Mouse (Mus musculus) lung, adult 18-20 months (tissue): Measurements from ENCODE around the gene Armc3.

Experiments used
- DNase-seq, 2 experiments: peaks; one replicate each; pipeline ENCODE4 v3.0.0; 2022; ENCODE audit warnings: mixed read lengths in 2 of 2

Gene Armc3

GRCm38 (mm10) chr2:19198452-19199365 lies at the start of gene Armc3:
Gene Armc3 (plus strand): TSS chr2:19199302.
- peak; percentile 15 to 34 for DNase-seq

- no peak for DNase-seq
Observed at GRCm38 (mm10) chr2:19152687-19153086, 46.4 kb upstream of the Armc3 start.

GRCm38 (mm10) chr2:19156176-19156575 lies 42.9 kb upstream of the Armc3 start:
- peak in 1 of 2 experiments; percentile 10 for DNase-seq

- no peak for DNase-seq
Observed at GRCm38 (mm10) chr2:19159539-19159938, 39.6 kb upstream of the Armc3 start.

GRCm38 (mm10) chr2:19160368-19161114 lies 38.6 kb upstream of the Armc3 start:
- DNase-seq: no peak

GRCm38 (mm10) chr2:19164234-19164633 lies 34.9 kb upstream of the Armc3 start:
- DNase-seq: no peak

GRCm38 (mm10) chr2:19176827-19177236 lies 22.3 kb upstream of the Armc3 start:
- DNase-seq: no peak

- DNase-seq: no peak
Observed at GRCm38 (mm10) chr2:19199366-19199853, 308 bp downstream of the Armc3 start.

- DNase-seq: no peak
Observed at GRCm38 (mm10) chr2:19200112-19200511, 1.0 kb downstream of the Armc3 start.

GRCm38 (mm10) chr2:19201682-19202081 lies 2.6 kb downstream of the Armc3 start:
- DNase-seq: no peak

GRCm38 (mm10) chr2:19234305-19234704 lies 35.2 kb downstream of the Armc3 start:
- no peak for DNase-seq

GRCm38 (mm10) chr2:19235193-19235592 lies 36.1 kb downstream of the Armc3 start:
- no peak for DNase-seq

- no peak for DNase-seq
Observed at GRCm38 (mm10) chr2:19235614-19236013, 36.5 kb downstream of the Armc3 start.

- DNase-seq: no peak
Observed at GRCm38 (mm10) chr2:19238771-19239170, 39.7 kb downstream of the Armc3 start.

GRCm38 (mm10) chr2:19249611-19250010 lies 50.5 kb downstream of the Armc3 start:
- DNase-seq: no peak

GRCm38 (mm10) chr2:19255037-19255436 lies 55.9 kb downstream of the Armc3 start:
- DNase-seq: no peak

- DNase-seq: no peak
Observed at GRCm38 (mm10) chr2:19257255-19257654, 58.2 kb downstream of the Armc3 start.

- DNase-seq: no peak
Observed at GRCm38 (mm10) chr2:19260399-19260798, 61.3 kb downstream of the Armc3 start.

- no peak for DNase-seq
Observed at GRCm38 (mm10) chr2:19263375-19263774, 64.3 kb downstream of the Armc3 start.

- DNase-seq: no peak
Observed at GRCm38 (mm10) chr2:19265834-19266233, 66.7 kb downstream of the Armc3 start.

- DNase-seq: no peak
Observed at GRCm38 (mm10) chr2:19267396-19267795, 68.3 kb downstream of the Armc3 start.

- no peak for DNase-seq
Observed at GRCm38 (mm10) chr2:19269955-19270354, 70.9 kb downstream of the Armc3 start.

GRCm38 (mm10) chr2:19270709-19271120 lies 71.6 kb downstream of the Armc3 start:
- DNase-seq: no peak

GRCm38 (mm10) chr2:19274583-19274982 lies 75.5 kb downstream of the Armc3 start:
- no peak for DNase-seq
